Mouse (Mus musculus): ENCODE data around the gene Gm6904.
"Not testable (repeated sequence)": the region's sequence is repeated elsewhere in the genome, so short reads cannot be mapped to it uniquely, and the experiment has no call there.

Gene Gm6904

GRCm38 (mm10) chr14:59260056-59260455 lies at the start of gene Gm6904:
Gm6904 (minus strand) TSS chr14:59260216.
- DNase-seq (ENCODE audit: low read depth, low spot score), result no peak

- DNase-seq (ENCODE audit: low read depth, low spot score), result not testable (repeated sequence)
Measured at GRCm38 (mm10) chr14:59297391-59297790, 37.4 kb upstream of the Gm6904 start, which contains the start of gene Phf11a. Phf11a (minus strand) TSS chr14:59297522.

GRCm38 (mm10) chr14:59291769-59292168 lies 31.8 kb upstream of the Gm6904 start:
- DNase-seq (ENCODE audit: low read depth, low spot score), result not testable (repeated sequence)

- not testable (repeated sequence) for DNase-seq (ENCODE audit: low read depth, low spot score)
Measured at GRCm38 (mm10) chr14:59274961-59275360, 14.9 kb upstream of the Gm6904 start.

GRCm38 (mm10) chr14:59255861-59256260 lies 4.2 kb downstream of the Gm6904 start:
- not testable (repeated sequence) for DNase-seq (ENCODE audit: low read depth, low spot score)

- peak; percentile 12 for DNase-seq (ENCODE audit: low read depth, low spot score)
Measured at GRCm38 (mm10) chr14:59250350-59250749, 9.7 kb downstream of the Gm6904 start.

- peak; percentile 21 for DNase-seq (ENCODE audit: low read depth, low spot score)
Measured at GRCm38 (mm10) chr14:59233635-59234034, 26.4 kb downstream of the Gm6904 start.

GRCm38 (mm10) chr14:59232003-59232402 lies 28.0 kb downstream of the Gm6904 start:
- DNase-seq (ENCODE audit: low read depth, low spot score), result peak; percentile 29

GRCm38 (mm10) chr14:59230331-59230966 lies 29.6 kb downstream of the Gm6904 start:
- DNase-seq (ENCODE audit: low read depth, low spot score), result no peak

GRCm38 (mm10) chr14:59229822-59230221 lies 30.2 kb downstream of the Gm6904 start:
- no peak for DNase-seq (ENCODE audit: low read depth, low spot score)

- DNase-seq (ENCODE audit: low read depth, low spot score), result no peak
Measured at GRCm38 (mm10) chr14:59226240-59226639, 33.8 kb downstream of the Gm6904 start.

GRCm38 (mm10) chr14:59219241-59219640 lies 40.8 kb downstream of the Gm6904 start:
- no peak for DNase-seq (ENCODE audit: low read depth, low spot score)

GRCm38 (mm10) chr14:59209816-59210215 lies 50.2 kb downstream of the Gm6904 start:
- DNase-seq (ENCODE audit: low read depth, low spot score), result no peak

- DNase-seq (ENCODE audit: low read depth, low spot score), result no peak
Measured at GRCm38 (mm10) chr14:59209003-59209402, 51.0 kb downstream of the Gm6904 start.

- DNase-seq (ENCODE audit: low read depth, low spot score), result no peak
Measured at GRCm38 (mm10) chr14:59205976-59206583, 53.9 kb downstream of the Gm6904 start.

GRCm38 (mm10) chr14:59205461-59205860 lies 54.6 kb downstream of the Gm6904 start:
- DNase-seq (ENCODE audit: low read depth, low spot score), result no peak

GRCm38 (mm10) chr14:59201604-59202215 lies 58.3 kb downstream of the Gm6904 start:
- no peak for DNase-seq (ENCODE audit: low read depth, low spot score)

GRCm38 (mm10) chr14:59200711-59201603 lies 59.1 kb downstream of the Gm6904 start, which contains the start of gene Rcbtb1:
Rcbtb1 (plus strand) TSS chr14:59201209.
- DNase-seq (ENCODE audit: low read depth, low spot score), result peak; percentile 89

Measured in ES-CJ7 (cell line).